Mouse (Mus musculus): Measurements from ENCODE around the gene Ago3. TPM values are rescaled to one million over a fixed set of nuclear protein-coding genes. Genes with fewer than 3 reads are reported as not detected.

The Ago3 gene
- polyA plus RNA-seq, 1 experiment from 2014 or later: 10.4 TPM

- peaks cover 11% of the 10 kb centered on the region for H3K4me1 ChIP-seq (replicated peaks)
- no peak overlapping the region for H3K4me2 ChIP-seq (replicated peaks)
- ATAC-seq: no peak
- 91% methylated on average over 6 of the region's 6 CpGs for WGBS
- no peaks in the 10 kb centered on the region for H3K9me3 ChIP-seq
- peaks cover 26% of the 10 kb centered on the region for H3K27me3 ChIP-seq (replicated peaks)
- H3K27ac ChIP-seq: no peak overlapping the region
- H3K9ac ChIP-seq: no peak overlapping the region
- no peaks in the 10 kb centered on the region for H3K36me3 ChIP-seq
- H3K4me3 ChIP-seq (replicated peaks): no peak overlapping the region
Measured at GRCm38 (mm10) chr4:126306058-126306457, 123.3 kb downstream of the Ago3 start.

- no peak overlapping the region for H3K4me3 ChIP-seq (replicated peaks)
- H3K4me2 ChIP-seq (replicated peaks): no peak overlapping the region
- H3K27me3 ChIP-seq (replicated peaks): peaks cover 32% of the 10 kb centered on the region
- no peak overlapping the region for H3K27ac ChIP-seq
- no peaks in the 10 kb centered on the region for H3K36me3 ChIP-seq
- no peaks in the 10 kb centered on the region for H3K9me3 ChIP-seq
- 90% methylated on average over 1 of the region's 1 CpGs for WGBS
- no peak for ATAC-seq
- H3K4me1 ChIP-seq (replicated peaks): peaks cover 17% of the 10 kb centered on the region
- H3K9ac ChIP-seq: no peak overlapping the region
Measured at GRCm38 (mm10) chr4:126305428-126305827, 123.9 kb downstream of the Ago3 start.

DNA sequence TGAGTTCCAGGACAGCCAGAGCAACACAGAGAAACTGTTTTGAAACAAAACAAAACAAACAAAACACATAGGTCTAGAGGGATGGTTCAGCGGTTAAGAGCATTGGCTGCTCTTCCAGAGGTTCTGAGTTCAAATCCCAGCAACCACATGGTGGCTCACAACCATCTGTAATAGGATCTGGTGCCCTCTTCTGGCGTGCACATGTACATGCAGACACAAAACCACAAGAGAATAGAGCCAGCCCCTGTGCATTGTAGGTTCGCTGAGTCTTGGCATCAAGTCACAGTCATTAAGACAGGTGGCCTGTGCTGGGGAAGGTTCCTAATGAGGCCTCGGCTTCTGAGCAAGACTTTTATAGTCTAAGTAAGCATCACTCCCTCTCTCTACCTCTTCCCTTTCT, 125.5 kb downstream of the Ago3 start:
- ATAC-seq: no peak
- peaks cover 12% of the 10 kb centered on the region for H3K4me1 ChIP-seq (replicated peaks)
- no peak overlapping the region for H3K27ac ChIP-seq
- H3K4me2 ChIP-seq (replicated peaks): no peak overlapping the region
- 65% methylated on average over 4 of the region's 4 CpGs for WGBS
- H3K9ac ChIP-seq: no peak overlapping the region
- no peaks in the 10 kb centered on the region for H3K36me3 ChIP-seq
- H3K27me3 ChIP-seq (replicated peaks): peaks cover 37% of the 10 kb centered on the region
- H3K4me3 ChIP-seq (replicated peaks): no peak overlapping the region
- H3K9me3 ChIP-seq: no peaks in the 10 kb centered on the region

GRCm38 (mm10) chr4:126301584-126302309, 127.6 kb downstream of the Ago3 start:
- H3K27me3 ChIP-seq (replicated peaks): peaks cover 51% of the 10 kb centered on the region
- H3K9ac ChIP-seq: 0 out of 2 replicates have a peak overlapping the region, but pooled peaks have one; percentile 33
- no peaks in the 10 kb centered on the region for H3K9me3 ChIP-seq
- no peak overlapping the region for H3K27ac ChIP-seq
- peak overlapping the region; percentile 83 for H3K4me2 ChIP-seq (replicated peaks)
- no peak for ATAC-seq
- no peaks in the 10 kb centered on the region for H3K36me3 ChIP-seq
- H3K4me3 ChIP-seq (replicated peaks): peak overlapping the region; percentile 40
- WGBS: 12% methylated on average over 27 of the region's 27 CpGs
- peaks cover 19% of the 10 kb centered on the region for H3K4me1 ChIP-seq (replicated peaks)

DNA sequence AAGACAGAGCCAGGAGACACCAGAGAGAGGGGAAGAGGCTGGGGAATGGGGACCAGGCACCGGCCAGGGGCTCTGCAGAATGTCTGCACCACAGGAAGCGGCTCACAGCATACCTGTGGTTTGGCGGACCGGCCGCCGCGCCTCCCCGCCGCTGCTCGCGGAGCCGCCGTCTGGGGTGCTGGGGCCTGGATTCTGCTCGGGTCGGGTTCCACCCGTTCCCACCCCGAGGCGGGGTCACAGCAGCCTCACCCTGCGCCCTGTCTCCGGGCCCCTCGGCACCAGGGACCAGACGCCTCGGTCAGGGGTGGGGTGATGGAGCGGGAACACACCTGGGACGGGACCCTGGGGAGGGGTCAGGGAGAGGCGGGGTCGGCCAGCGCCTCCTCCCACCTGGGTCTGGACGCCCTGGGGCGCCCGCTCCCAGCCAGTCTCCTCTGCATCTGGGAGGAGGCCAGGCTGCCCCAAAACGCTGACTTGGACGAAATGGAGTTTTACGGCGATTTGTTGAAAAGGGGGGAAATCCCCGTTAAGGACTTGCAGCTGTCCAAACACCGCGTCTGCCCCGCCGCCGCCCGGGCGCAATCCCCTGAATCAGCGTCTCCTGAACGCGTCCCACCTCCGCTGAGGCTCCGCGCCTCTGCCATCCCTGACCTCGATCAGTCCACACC, 128.3 kb downstream of the Ago3 start:
- H3K4me1 ChIP-seq (replicated peaks): peaks cover 23% of the 10 kb centered on the region
- peaks cover 55% of the 10 kb centered on the region for H3K27me3 ChIP-seq (replicated peaks)
- H3K9ac ChIP-seq: peak overlapping the region; percentile 33
- H3K9me3 ChIP-seq: no peaks in the 10 kb centered on the region
- H3K4me3 ChIP-seq (replicated peaks): peak overlapping the region; percentile 40
- peak; percentile 61 for ATAC-seq
- H3K27ac ChIP-seq: no peak overlapping the region
- H3K36me3 ChIP-seq: no peaks in the 10 kb centered on the region
- peak overlapping the region; percentile 83 for H3K4me2 ChIP-seq (replicated peaks)
- WGBS: under 1% methylated on average over 50 of the region's 50 CpGs

GRCm38 (mm10) chr4:126296617-126297101, 132.7 kb downstream of the Ago3 start:
- peak; percentile 74 for ATAC-seq
- Histone ChIP-seq H3K9me3 (no peaks in the 10 kb centered on the region), H3K4me1 (replicated peaks) (peaks cover 23% of the 10 kb centered on the region), H3K27ac (0 out of 2 replicates have a peak overlapping the region, but pooled peaks have one; percentile 24), H3K4me3 (replicated peaks) (peak overlapping the region; percentile 22), H3K9ac (peak overlapping the region; percentile 33), H3K36me3 (no peaks in the 10 kb centered on the region), H3K4me2 (replicated peaks) (peak overlapping the region; percentile 71), H3K27me3 (replicated peaks) (peaks cover 45% of the 10 kb centered on the region)
- WGBS: 1% methylated on average over 34 of the region's 34 CpGs

GRCm38 (mm10) chr4:126295937-126296336, 133.4 kb downstream of the Ago3 start:
- no peak for ATAC-seq
- Histone ChIP-seq H3K27ac (no peak overlapping the region), H3K4me1 (replicated peaks) (peaks cover 20% of the 10 kb centered on the region), H3K36me3 (no peaks in the 10 kb centered on the region), H3K27me3 (replicated peaks) (peaks cover 38% of the 10 kb centered on the region), H3K9me3 (no peaks in the 10 kb centered on the region), H3K4me2 (replicated peaks) (peak overlapping the region; percentile 71; the same call in 1 of the 2 replicates), H3K9ac (no peak overlapping the region), H3K4me3 (replicated peaks) (no peak overlapping the region)
- 54% methylated on average over 4 of the region's 4 CpGs for WGBS

GRCm38 (mm10) chr4:126295152-126295551, 134.2 kb downstream of the Ago3 start:
- no peaks in the 10 kb centered on the region for H3K9me3 ChIP-seq
- no peak overlapping the region for H3K4me3 ChIP-seq (replicated peaks)
- WGBS: 64% methylated on average over 6 of the region's 6 CpGs
- H3K9ac ChIP-seq: no peak overlapping the region
- ATAC-seq: no peak
- H3K27me3 ChIP-seq (replicated peaks): peaks cover 31% of the 10 kb centered on the region
- H3K36me3 ChIP-seq: no peaks in the 10 kb centered on the region
- H3K4me2 ChIP-seq (replicated peaks): no peak overlapping the region
- no peak overlapping the region for H3K27ac ChIP-seq
- peaks cover 16% of the 10 kb centered on the region for H3K4me1 ChIP-seq (replicated peaks)

DNA sequence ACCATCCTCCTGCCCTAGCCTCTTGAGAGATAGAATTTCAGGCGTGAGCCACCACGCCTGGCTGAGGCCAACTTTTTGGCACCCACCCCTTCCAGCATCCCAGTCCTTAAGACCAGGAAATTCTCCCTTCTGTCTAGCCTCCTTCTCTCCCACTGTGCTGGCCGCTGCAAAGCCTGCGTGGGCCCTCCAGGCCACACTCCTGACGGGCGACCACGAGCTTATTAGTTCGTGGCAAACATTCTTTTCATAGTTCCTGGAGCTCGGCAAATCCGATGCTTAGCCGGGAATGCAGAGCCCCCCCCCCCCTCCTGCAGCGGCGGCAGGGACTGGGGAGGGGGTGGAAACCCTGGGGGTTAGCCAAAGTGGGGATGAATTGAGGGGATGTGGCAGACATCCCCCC, 138.2 kb downstream of the Ago3 start:
- H3K27ac ChIP-seq: no peak overlapping the region
- no peak overlapping the region for H3K4me3 ChIP-seq (replicated peaks)
- H3K9me3 ChIP-seq: no peaks in the 10 kb centered on the region
- H3K9ac ChIP-seq: no peak overlapping the region
- ATAC-seq: no peak
- no peaks in the 10 kb centered on the region for H3K36me3 ChIP-seq
- peaks cover 30% of the 10 kb centered on the region for H3K27me3 ChIP-seq (replicated peaks)
- 16% methylated on average over 13 of the region's 13 CpGs for WGBS
- peaks cover 16% of the 10 kb centered on the region; the same call in 1 of the 2 replicates for H3K4me1 ChIP-seq (replicated peaks)
- H3K4me2 ChIP-seq (replicated peaks): no peak overlapping the region

- ATAC-seq: no peak
- H3K4me3 ChIP-seq (replicated peaks): no peak overlapping the region
- H3K9me3 ChIP-seq: no peaks in the 10 kb centered on the region
- H3K27ac ChIP-seq: no peak overlapping the region
- no peak overlapping the region for H3K9ac ChIP-seq
- H3K4me1 ChIP-seq (replicated peaks): peaks cover 18% of the 10 kb centered on the region; the same call in 1 of the 2 replicates
- peaks cover 34% of the 10 kb centered on the region for H3K27me3 ChIP-seq (replicated peaks)
- WGBS: 83% methylated on average over 8 of the region's 8 CpGs
- H3K4me2 ChIP-seq (replicated peaks): no peak overlapping the region
- H3K36me3 ChIP-seq: no peaks in the 10 kb centered on the region
Measured at GRCm38 (mm10) chr4:126290314-126290713, 139.0 kb downstream of the Ago3 start.

- H3K4me1 ChIP-seq (replicated peaks): peaks cover 18% of the 10 kb centered on the region; the same call in 1 of the 2 replicates
- H3K9ac ChIP-seq: no peak overlapping the region
- no peaks in the 10 kb centered on the region for H3K36me3 ChIP-seq
- peak; percentile 23; the same call in 1 of the 2 replicates for ATAC-seq
- H3K9me3 ChIP-seq: no peaks in the 10 kb centered on the region
- WGBS: 45% methylated on average over 17 of the region's 17 CpGs
- H3K27ac ChIP-seq: no peak overlapping the region
- H3K4me2 ChIP-seq (replicated peaks): peak overlapping the region; percentile 87
- H3K27me3 ChIP-seq (replicated peaks): peaks cover 29% of the 10 kb centered on the region
- no peak overlapping the region for H3K4me3 ChIP-seq (replicated peaks)
Measured at GRCm38 (mm10) chr4:126288085-126288666, 141.2 kb downstream of the Ago3 start.
